Mouse (Mus musculus): ENCODE measurements at regions not wholly inside any gene's neighbourhood (a gene's known extent, or its start where the extent isn't known, plus 50 kb on each side); places are given as distances from the start of the nearest gene placed in this dataset.

DNA sequence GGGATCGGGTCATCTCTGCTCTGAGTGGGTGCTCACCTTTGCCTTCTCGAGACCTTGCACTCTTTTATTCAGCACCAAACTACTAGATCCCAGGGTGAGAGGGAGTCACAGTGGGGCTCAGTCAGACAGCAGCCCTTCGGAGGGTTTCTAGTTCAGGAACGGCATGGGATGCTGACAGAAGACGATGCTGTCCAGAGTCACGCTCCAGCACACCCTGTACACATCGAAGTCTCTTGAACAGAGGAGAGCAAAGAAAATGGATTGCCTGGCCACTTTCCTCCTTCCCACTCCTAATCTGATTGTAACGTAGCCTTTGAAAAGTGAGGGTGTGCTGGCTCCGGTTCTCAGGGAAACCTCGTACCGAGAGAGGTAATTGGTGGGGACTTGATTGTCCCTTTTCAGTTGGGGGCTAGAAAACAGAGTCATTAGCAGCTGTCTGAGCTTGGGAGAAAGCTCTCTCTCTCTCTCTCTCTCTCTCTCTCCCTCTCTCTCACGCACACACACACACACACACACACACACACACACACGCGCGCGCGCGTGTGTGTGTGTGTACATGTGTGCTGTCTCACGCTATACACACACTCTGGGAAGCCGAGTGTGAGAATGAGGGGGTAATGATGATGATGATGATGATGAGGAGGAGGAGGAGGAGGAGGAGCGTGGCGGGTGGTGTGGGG is 61.9 kb upstream of the Unc5b start:
- H3K27ac ChIP-seq (ENCODE audit: insufficient read depth, low read depth, low read length), result no peak overlapping the region
- H3K27me3 ChIP-seq (ENCODE audit: control insufficient read depth, insufficient read depth, low read length), result no peaks in the 10 kb centered on the region
- TF ChIP-seq POLR2A (IDR thresholded peaks at IDR 0.05; ENCODE audit: low read depth, low read length) (no peak), CTCF (IDR thresholded peaks at IDR 0.05; ENCODE audit: extremely low read depth, insufficient read length, insufficient replicate concordance, low read depth, low read length) (no peak)
- no peaks in the 10 kb centered on the region for H3K36me3 ChIP-seq (ENCODE audit: control insufficient read depth, insufficient read depth, low read length)
- H3K4me1 ChIP-seq (ENCODE audit: control insufficient read depth, insufficient read depth, insufficient read length, low read length), result no peaks in the 10 kb centered on the region
- H3K4me3 ChIP-seq (ENCODE audit: low read depth, low read length), result no peak overlapping the region
- 68% methylated on average over 22 of the region's 22 CpGs for WGBS

DNA sequence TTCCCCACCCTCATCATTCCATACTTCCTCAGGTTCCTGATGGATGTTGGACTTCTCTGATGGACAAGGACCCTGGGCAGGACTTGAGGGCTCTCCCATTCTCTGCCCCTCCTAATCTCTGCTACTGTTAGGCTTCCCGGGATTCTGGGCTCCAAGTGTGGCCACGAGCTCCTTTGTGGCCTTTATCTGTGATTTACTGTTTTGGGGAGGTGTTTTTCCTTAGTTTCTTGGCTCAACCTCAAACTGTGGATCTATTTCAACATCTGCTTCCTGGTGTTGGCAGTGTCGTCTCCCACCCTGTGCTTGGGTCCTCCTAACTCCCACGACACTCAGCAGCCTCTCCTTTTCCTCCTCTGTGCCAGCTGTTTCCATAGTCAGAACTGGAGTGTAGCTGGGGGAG is 61.3 kb upstream of the Unc5b start:
- 20% methylated on average over 4 of the region's 4 CpGs for WGBS
- H3K4me3 ChIP-seq (ENCODE audit: low read depth, low read length), result no peak overlapping the region
- H3K36me3 ChIP-seq (ENCODE audit: control insufficient read depth, insufficient read depth, low read length), result no peaks in the 10 kb centered on the region
- TF ChIP-seq CTCF (IDR thresholded peaks at IDR 0.05; ENCODE audit: extremely low read depth, insufficient read length, insufficient replicate concordance, low read depth, low read length) (no peak), POLR2A (IDR thresholded peaks at IDR 0.05; ENCODE audit: low read depth, low read length) (no peak)
- no peak overlapping the region for H3K27ac ChIP-seq (ENCODE audit: insufficient read depth, low read depth, low read length)
- no peaks in the 10 kb centered on the region for H3K4me1 ChIP-seq (ENCODE audit: control insufficient read depth, insufficient read depth, insufficient read length, low read length)
- no peaks in the 10 kb centered on the region for H3K27me3 ChIP-seq (ENCODE audit: control insufficient read depth, insufficient read depth, low read length)

DNA sequence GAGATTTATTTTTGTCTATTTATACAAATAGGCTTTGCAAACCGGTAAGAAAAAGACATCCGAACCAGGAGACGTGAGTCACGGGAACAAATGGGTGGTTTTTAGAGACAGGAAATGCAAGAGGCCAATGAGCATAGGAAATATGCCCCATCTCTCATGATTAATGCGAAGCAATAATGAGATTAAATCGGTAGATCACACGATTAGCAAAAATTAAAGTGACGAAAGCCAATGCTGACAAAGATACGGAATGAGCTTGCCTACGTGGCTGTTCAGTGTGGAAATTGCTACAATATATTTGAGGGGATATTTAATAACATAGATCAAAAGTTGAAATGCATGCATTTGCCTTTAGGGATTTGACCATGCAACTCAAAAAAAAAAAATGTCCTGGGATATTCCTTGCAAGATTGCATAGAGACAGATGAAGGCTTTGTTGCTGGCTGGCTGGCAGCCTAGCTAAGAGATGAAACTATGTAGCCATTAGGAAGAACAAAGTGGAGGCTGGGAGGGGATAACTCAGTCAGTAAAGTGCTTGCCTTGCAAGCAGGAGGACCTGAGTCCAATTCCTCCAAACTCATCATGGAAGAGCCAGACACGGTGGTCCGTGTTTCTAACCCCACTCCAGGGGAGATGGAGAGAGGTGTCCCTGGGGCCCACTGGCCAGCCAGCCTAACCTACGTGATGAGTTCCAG is 60.2 kb upstream of the Unc5b start:
- Histone ChIP-seq H3K27ac (ENCODE audit: insufficient read depth, low read depth, low read length) (no peak overlapping the region), H3K4me3 (ENCODE audit: low read depth, low read length) (no peak overlapping the region), H3K4me1 (ENCODE audit: control insufficient read depth, insufficient read depth, insufficient read length, low read length) (no peaks in the 10 kb centered on the region), H3K36me3 (ENCODE audit: control insufficient read depth, insufficient read depth, low read length) (no peaks in the 10 kb centered on the region), H3K27me3 (ENCODE audit: control insufficient read depth, insufficient read depth, low read length) (no peaks in the 10 kb centered on the region; the same call in 1 of the 2 replicates)
- TF ChIP-seq POLR2A (IDR thresholded peaks at IDR 0.05; ENCODE audit: low read depth, low read length), result no peak
- no peak for TF ChIP-seq CTCF (IDR thresholded peaks at IDR 0.05; ENCODE audit: extremely low read depth, insufficient read length, insufficient replicate concordance, low read depth, low read length)
- 80% methylated on average over 13 of the region's 13 CpGs for WGBS

DNA sequence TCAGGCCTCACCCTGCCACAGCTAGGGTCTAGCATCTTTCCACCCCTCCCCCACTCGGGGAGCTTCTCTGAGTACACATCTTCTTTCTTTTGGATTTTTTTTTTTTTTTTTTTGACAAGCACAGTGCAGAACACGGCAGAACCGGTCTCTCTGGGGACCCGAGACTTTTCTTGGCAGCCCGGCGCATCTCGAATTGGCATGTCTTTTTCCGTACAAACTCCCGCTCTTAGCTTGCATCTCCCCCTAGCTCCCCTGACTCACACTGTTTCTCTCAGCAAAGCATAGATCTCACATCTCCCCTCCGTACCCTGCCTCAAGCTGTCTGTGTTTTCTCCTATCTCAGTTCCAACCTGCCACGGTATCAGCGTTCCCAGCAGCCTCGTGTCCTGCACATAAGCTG is 58.4 kb upstream of the Unc5b start:
- TF ChIP-seq POLR2A (IDR thresholded peaks at IDR 0.05; ENCODE audit: low read depth, low read length), result no peak
- no peak for TF ChIP-seq CTCF (IDR thresholded peaks at IDR 0.05; ENCODE audit: extremely low read depth, insufficient read length, insufficient replicate concordance, low read depth, low read length)
- WGBS, result 83% methylated on average over 13 of the region's 13 CpGs
- Histone ChIP-seq H3K4me1 (ENCODE audit: control insufficient read depth, insufficient read depth, insufficient read length, low read length) (no peaks in the 10 kb centered on the region), H3K36me3 (ENCODE audit: control insufficient read depth, insufficient read depth, low read length) (no peaks in the 10 kb centered on the region), H3K27ac (ENCODE audit: insufficient read depth, low read depth, low read length) (no peak overlapping the region), H3K27me3 (ENCODE audit: control insufficient read depth, insufficient read depth, low read length) (no peaks in the 10 kb centered on the region; the same call in 1 of the 2 replicates), H3K4me3 (ENCODE audit: low read depth, low read length) (no peak overlapping the region)

DNA sequence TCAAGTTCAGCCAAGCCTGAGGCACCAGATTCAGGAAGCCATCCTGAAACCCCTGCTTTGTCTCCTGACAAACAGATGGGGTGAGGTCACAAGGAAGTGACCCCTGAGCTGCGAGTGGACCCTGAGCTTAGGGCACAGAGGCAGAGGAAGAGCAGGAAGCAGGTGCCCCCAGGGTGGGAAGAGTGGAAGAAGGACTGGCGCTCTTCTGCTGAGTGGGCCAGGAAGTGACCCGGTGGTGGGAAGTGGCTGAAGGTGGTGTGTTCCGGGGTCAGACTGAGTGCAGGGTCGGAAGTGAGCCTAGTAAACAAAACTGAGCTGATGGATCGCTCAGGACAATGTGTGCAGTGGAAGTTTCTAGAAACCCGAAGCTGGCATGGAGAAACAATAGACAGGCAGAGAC is 57.2 kb upstream of the Unc5b start:
- no peaks in the 10 kb centered on the region; the same call in 1 of the 2 replicates for H3K27me3 ChIP-seq (ENCODE audit: control insufficient read depth, insufficient read depth, low read length)
- no peak overlapping the region for H3K4me3 ChIP-seq (ENCODE audit: low read depth, low read length)
- H3K4me1 ChIP-seq (ENCODE audit: control insufficient read depth, insufficient read depth, insufficient read length, low read length), result no peaks in the 10 kb centered on the region
- no peaks in the 10 kb centered on the region for H3K36me3 ChIP-seq (ENCODE audit: control insufficient read depth, insufficient read depth, low read length)
- no peak for TF ChIP-seq CTCF (IDR thresholded peaks at IDR 0.05; ENCODE audit: extremely low read depth, insufficient read length, insufficient replicate concordance, low read depth, low read length)
- no peak for TF ChIP-seq POLR2A (IDR thresholded peaks at IDR 0.05; ENCODE audit: low read depth, low read length)
- no peak overlapping the region for H3K27ac ChIP-seq (ENCODE audit: insufficient read depth, low read depth, low read length)
- 34% methylated on average over 7 of the region's 7 CpGs for whole genome bisulfite sequencing

DNA sequence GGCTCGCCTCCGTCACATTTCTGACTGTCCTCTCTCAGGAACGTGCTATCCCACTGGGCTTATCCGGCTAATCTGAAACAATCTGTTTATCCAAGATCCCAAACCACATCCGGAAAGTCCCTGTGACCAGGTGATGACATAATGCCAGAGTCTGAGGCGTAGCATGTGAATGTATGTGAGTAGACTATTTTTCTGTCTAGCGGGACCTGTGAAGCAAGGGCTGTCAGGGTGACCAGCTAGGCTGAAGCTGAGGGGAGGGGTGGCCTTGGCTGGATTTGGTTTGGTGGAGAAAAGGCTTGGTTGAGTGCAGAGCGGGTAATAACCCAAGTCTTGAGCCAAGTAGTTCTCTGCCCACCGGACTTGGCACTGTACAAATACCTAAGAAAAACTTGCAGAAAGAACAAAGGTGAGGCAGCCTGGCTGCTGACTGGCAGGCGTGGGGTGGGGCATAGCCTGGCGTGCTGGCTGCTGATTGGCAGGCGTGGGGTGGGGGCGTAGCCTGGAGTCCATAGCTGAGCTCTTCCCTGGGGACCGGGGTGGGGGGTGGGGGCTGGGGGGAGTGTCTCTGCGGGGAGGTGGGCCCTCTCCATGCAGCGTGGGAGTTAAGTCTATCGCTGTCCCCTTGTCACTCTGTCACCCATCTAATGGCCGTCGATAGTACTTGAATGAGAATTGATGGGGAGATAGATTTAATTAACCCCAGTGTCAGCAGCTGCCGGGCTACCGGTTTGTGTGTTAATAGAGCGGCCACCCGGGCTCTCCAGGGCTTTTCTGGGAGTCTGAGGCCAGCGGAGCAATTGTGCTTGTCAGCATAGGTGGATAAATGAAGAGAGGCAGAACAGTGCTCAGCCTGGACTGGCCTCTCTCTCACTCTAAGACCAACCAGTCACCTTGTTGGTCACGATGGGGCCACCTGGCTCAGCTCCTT is 54.2 kb upstream of the Unc5b start:
- Histone ChIP-seq H3K4me3 (ENCODE audit: low read depth, low read length) (no peak overlapping the region), H3K27ac (ENCODE audit: insufficient read depth, low read depth, low read length) (no peak overlapping the region), H3K27me3 (ENCODE audit: control insufficient read depth, insufficient read depth, low read length) (no peaks in the 10 kb centered on the region; the same call in 1 of the 2 replicates), H3K36me3 (ENCODE audit: control insufficient read depth, insufficient read depth, low read length) (no peaks in the 10 kb centered on the region), H3K4me1 (ENCODE audit: control insufficient read depth, insufficient read depth, insufficient read length, low read length) (no peaks in the 10 kb centered on the region)
- TF ChIP-seq POLR2A (IDR thresholded peaks at IDR 0.05; ENCODE audit: low read depth, low read length) (no peak), CTCF (IDR thresholded peaks at IDR 0.05; ENCODE audit: extremely low read depth, insufficient read length, insufficient replicate concordance, low read depth, low read length) (no peak)
- 28% methylated on average over 25 of the region's 25 CpGs for WGBS

Measured in small intestine, adult 2 months (tissue).